Mouse (Mus musculus) kidney, embryonic 16.5 days (tissue): Measurements from ENCODE around the gene Pigv. TPM values are rescaled to one million over a fixed set of nuclear protein-coding genes. Genes with fewer than 3 reads are reported as not detected.

Experiments used
- ATAC-seq: fragments of 200-750 bp; cut with Nextera tagmentation; 2 replicates; pipeline ENCODE4 v1.8.0; 2017; ENCODE audit warnings: moderate TSS enrichment; ENCODE audit not compliant: low FRiP score, low TSS enrichment
- H3K27ac ChIP-seq: fragments of 300-500 bp; sonication (generic); 2 replicates; pipeline ENCODE4 v1.5.1; 2014; ENCODE audit warnings: low read length
- H3K27me3 ChIP-seq: fragments of 300-500 bp; sonication (generic); 2 replicates; pipeline ENCODE4 v1.6.1; 2014; ENCODE audit warnings: low read length, control low read depth, mixed read lengths; ENCODE audit not compliant: insufficient read depth
- H3K36me3 ChIP-seq: fragments of 300-500 bp; sonication (generic); 2 replicates; pipeline ENCODE4 v1.6.1; 2014; ENCODE audit warnings: low read length, control low read depth, mixed read lengths; ENCODE audit not compliant: insufficient read depth
- H3K4me1 ChIP-seq: fragments of 300-500 bp; sonication (generic); 2 replicates; pipeline ENCODE4 v1.6.1; 2014; ENCODE audit warnings: low read length, control low read depth, mixed read lengths; ENCODE audit not compliant: insufficient read depth
- H3K4me2 ChIP-seq: fragments of 300-500 bp; sonication (generic); replicated peaks from 2 replicates; pipeline ENCODE4 v1.6.1; 2014; ENCODE audit warnings: low read depth, low read length
- H3K4me3 ChIP-seq: fragments of 300-500 bp; sonication (generic); 2 replicates; pipeline ENCODE4 v1.5.1; 2014; ENCODE audit warnings: mild to moderate bottlenecking, low read length
- H3K9ac ChIP-seq: fragments of 300-500 bp; sonication (generic); replicated peaks from 2 replicates; pipeline ENCODE4 v1.6.1; 2014; ENCODE audit warnings: low read length
- H3K9me3 ChIP-seq: fragments of 300-500 bp; sonication (generic); 2 replicates; pipeline ENCODE4 v1.6.1; 2016; ENCODE audit warnings: low read length, control low read depth
- WGBS: fragments of 180-500 bp; shearing (Covaris S2); extraction: QIAGEN DNeasy Blood & Tissue Kit; methylation state at CpG from one replicate; pipeline ENCODE4 v1.1.7; 2014; 5-methylcytosine and 5-hydroxymethylcytosine counted together
- polyA plus RNA-seq: library from polyadenylated mRNA; unstranded; fragments of >200 nt; fragmentation: Nextera tagmentation; extraction: Ambion mirVana; gene quantifications from 2 replicates; pipeline ENCODE4 v1.2.1, GENCODE M21; 2015

Gene Pigv
- polyA plus RNA-seq, 1 experiment from 2014 or later = 19.2 TPM

GRCm38 (mm10) chr4:133631769-133632411 is 40.6 kb downstream of the Pigv start:
- Histone ChIP-seq H3K9me3 (no peaks in the 10 kb centered on the region), H3K36me3 (peaks cover 2% of the 10 kb centered on the region; the same call in 1 of the 2 replicates), H3K4me1 (peaks cover 24% of the 10 kb centered on the region), H3K27me3 (no peaks in the 10 kb centered on the region), H3K27ac (peak overlapping the region; percentile 79), H3K4me2 (peak overlapping the region; percentile 78), H3K4me3 (peak overlapping the region; percentile 83), H3K9ac (peak overlapping the region; percentile 96)
- ATAC-seq = no peak
- WGBS = 25% methylated on average over 9 of the region's 9 CpGs

GRCm38 (mm10) chr4:133631071-133631768 is 41.2 kb downstream of the Pigv start:
- Histone ChIP-seq H3K4me1 (peaks cover 30% of the 10 kb centered on the region), H3K9ac (peak overlapping the region; percentile 96), H3K36me3 (peaks cover 7% of the 10 kb centered on the region; the same call in 1 of the 2 replicates), H3K9me3 (no peaks in the 10 kb centered on the region), H3K27me3 (no peaks in the 10 kb centered on the region), H3K27ac (no peak overlapping the region), H3K4me2 (peak overlapping the region; percentile 78), H3K4me3 (peak overlapping the region; percentile 6; the same call in 1 of the 2 replicates)
- WGBS = 70% methylated on average over 14 of the region's 14 CpGs
- ATAC-seq = no peak

- H3K9me3 ChIP-seq = no peaks in the 10 kb centered on the region
- H3K27ac ChIP-seq = no peak overlapping the region
- peaks cover 9% of the 10 kb centered on the region; the same call in 1 of the 2 replicates for H3K36me3 ChIP-seq
- H3K9ac ChIP-seq = no peak overlapping the region
- H3K4me2 ChIP-seq = no peak overlapping the region
- H3K4me3 ChIP-seq = no peak overlapping the region
- no peaks in the 10 kb centered on the region for H3K27me3 ChIP-seq
- WGBS = 83% methylated on average over 8 of the region's 8 CpGs
- H3K4me1 ChIP-seq = peaks cover 38% of the 10 kb centered on the region
- ATAC-seq = no peak
Observed at GRCm38 (mm10) chr4:133630326-133630920, 42.0 kb downstream of the Pigv start.

GRCm38 (mm10) chr4:133629191-133629590 is 43.3 kb downstream of the Pigv start:
- 86% methylated on average over 7 of the region's 7 CpGs for WGBS
- no peak for ATAC-seq
- Histone ChIP-seq H3K4me3 (no peak overlapping the region), H3K27me3 (no peaks in the 10 kb centered on the region), H3K9me3 (no peaks in the 10 kb centered on the region), H3K4me2 (no peak overlapping the region), H3K36me3 (peaks cover 19% of the 10 kb centered on the region), H3K9ac (no peak overlapping the region), H3K27ac (no peak overlapping the region), H3K4me1 (peaks cover 41% of the 10 kb centered on the region)

- Histone ChIP-seq H3K4me2 (no peak overlapping the region), H3K4me3 (no peak overlapping the region), H3K9ac (no peak overlapping the region), H3K4me1 (peaks cover 41% of the 10 kb centered on the region), H3K9me3 (no peaks in the 10 kb centered on the region), H3K27me3 (no peaks in the 10 kb centered on the region), H3K27ac (no peak overlapping the region), H3K36me3 (peaks cover 19% of the 10 kb centered on the region)
- no peak for ATAC-seq
- 60% methylated on average over 2 of the region's 2 CpGs for WGBS
Observed at GRCm38 (mm10) chr4:133628517-133628916, 43.9 kb downstream of the Pigv start.

GRCm38 (mm10) chr4:133627039-133627438 is 45.4 kb downstream of the Pigv start:
- no peak for ATAC-seq
- H3K4me1 ChIP-seq = peaks cover 39% of the 10 kb centered on the region

GRCm38 (mm10) chr4:133626621-133627020 is 45.8 kb downstream of the Pigv start:
- H3K27me3 ChIP-seq = no peaks in the 10 kb centered on the region
- 69% methylated on average over 9 of the region's 9 CpGs for WGBS
- H3K36me3 ChIP-seq = peaks cover 19% of the 10 kb centered on the region
- no peak overlapping the region for H3K4me3 ChIP-seq
- H3K9ac ChIP-seq = no peak overlapping the region
- H3K9me3 ChIP-seq = no peaks in the 10 kb centered on the region
- H3K4me1 ChIP-seq = peaks cover 35% of the 10 kb centered on the region
- peak overlapping the region; percentile 91; the same call in 1 of the 2 replicates for H3K27ac ChIP-seq
- H3K4me2 ChIP-seq = no peak overlapping the region
- no peak for ATAC-seq

More at GRCm38 (mm10) chr4:133627039-133627438, 45.4 kb downstream of the Pigv start:
- H3K4me2 ChIP-seq = no peak overlapping the region
- H3K36me3 ChIP-seq = peaks cover 19% of the 10 kb centered on the region
- WGBS = 91% methylated on average over 14 of the region's 14 CpGs
- no peak overlapping the region for H3K9ac ChIP-seq
- no peaks in the 10 kb centered on the region for H3K9me3 ChIP-seq
- no peak overlapping the region for H3K4me3 ChIP-seq
- peak overlapping the region; percentile 91; the same call in 1 of the 2 replicates for H3K27ac ChIP-seq
- H3K27me3 ChIP-seq = no peaks in the 10 kb centered on the region

GRCm38 (mm10) chr4:133626221-133626620 is 46.2 kb downstream of the Pigv start:
- Histone ChIP-seq H3K9ac (peak overlapping the region; percentile 46), H3K9me3 (no peaks in the 10 kb centered on the region), H3K4me1 (peaks cover 31% of the 10 kb centered on the region), H3K4me3 (no peak overlapping the region), H3K4me2 (no peak overlapping the region), H3K27ac (peak overlapping the region; percentile 91), H3K27me3 (no peaks in the 10 kb centered on the region), H3K36me3 (peaks cover 19% of the 10 kb centered on the region)
- ATAC-seq = peak; percentile 33
- WGBS = 23% methylated on average over 5 of the region's 5 CpGs

GRCm38 (mm10) chr4:133625621-133626071 is 46.8 kb downstream of the Pigv start:
- H3K9me3 ChIP-seq = no peaks in the 10 kb centered on the region
- no peaks in the 10 kb centered on the region for H3K27me3 ChIP-seq
- peak overlapping the region; percentile 46 for H3K9ac ChIP-seq
- peak overlapping the region; percentile 91 for H3K27ac ChIP-seq
- peak; percentile 73 for ATAC-seq
- 23% methylated on average over 11 of the region's 11 CpGs for WGBS
- H3K4me1 ChIP-seq = peaks cover 25% of the 10 kb centered on the region
- peaks cover 19% of the 10 kb centered on the region for H3K36me3 ChIP-seq
- H3K4me3 ChIP-seq = no peak overlapping the region
- H3K4me2 ChIP-seq = peak overlapping the region; percentile 16; the same call in 1 of the 2 replicates
